Mouse (Mus musculus) cerebellum, adult 2 months (tissue): Measurements from ENCODE around the gene Tango6.

Experiments
- CTCF ChIP-seq: fragments of 200-500 bp; IDR thresholded peaks from 2 replicates; pipeline ENCODE4 v1.5.1; 2011; ENCODE audit warnings: low read depth, mild to moderate bottlenecking, control low read depth, low read length, moderate library complexity, borderline replicate concordance; ENCODE audit not compliant: insufficient read depth
- POLR2A ChIP-seq: fragments of 200-500 bp; IDR thresholded peaks from 2 replicates; pipeline ENCODE4 v1.6.1; 2011; ENCODE audit warnings: low read length, control low read depth, borderline replicate concordance; ENCODE audit not compliant: insufficient read depth

- TF ChIP-seq CTCF (no peak), POLR2A (no peak)
Measured at GRCm38 (mm10) chr8:106854534-106855241, 171.8 kb downstream of the Tango6 start.
